Comparison of ENCODE assay signal across 11 mouse cellular contexts in the genomic region with DNA sequence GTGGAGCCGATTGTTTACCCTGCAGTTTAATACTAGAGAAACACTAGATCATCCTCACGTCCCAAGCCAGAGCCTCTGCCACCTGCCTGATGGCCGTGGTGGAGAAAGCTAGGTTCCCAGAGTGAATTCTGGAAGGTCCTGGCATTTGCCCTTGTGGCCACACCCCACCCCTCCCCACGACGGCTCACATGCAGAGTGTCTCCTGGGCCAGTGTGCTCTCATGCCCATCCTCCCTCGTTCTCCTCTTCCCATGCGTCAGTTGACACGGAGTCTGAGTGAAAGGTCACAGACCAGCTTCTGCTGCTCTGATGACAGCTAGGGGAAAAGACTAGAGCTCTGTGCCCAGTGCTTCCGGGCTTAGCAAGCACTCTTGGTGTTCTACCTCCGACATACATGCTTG. TPM values are rescaled to one million over a fixed set of nuclear protein-coding genes. Genes with fewer than 3 reads are reported as not detected.
A peak's percentile ranks its signal among the peaks of the same experiment; 100 is the strongest.
DNase-seq lines count a peak whose midpoint lies in the region; ATAC-seq and TF ChIP-seq lines count a peak whose summit lies in the region.
"Had no signal": no experiment of that assay in that cellular context is flagged by ENCODE, and none has a peak within 500 bp of the region (broad histone marks: within the 10 kb centered on the region; RNA-seq: fewer than 3 reads in every experiment).

No protein-coding gene starts in this region.

- H3K4me2 ChIP-seq in kidney, embryonic 16.5 days (replicated peaks; ENCODE audit: low read depth, low read length) = 0 out of 2 replicates have a peak overlapping the region, but pooled peaks have one; percentile 3

- H3K27me3 ChIP-seq in kidney, embryonic 16.5 days (ENCODE audit: insufficient read depth, low read length) = no peaks in the 10 kb centered on the region
- H3K27me3 ChIP-seq in cerebellum, adult 2 months (ENCODE audit: control insufficient read depth, insufficient read depth, low read length) = no peaks in the 10 kb centered on the region

- no peak overlapping the region for H3K4me3 ChIP-seq in layer of hippocampus, adult 2 months
- H3K4me3 ChIP-seq in brown adipose tissue, adult 24 weeks (ENCODE audit: insufficient read depth, low read depth, low read length) = peak overlapping the region; percentile 24; the same call in 1 of the 2 replicates
- H3K4me3 ChIP-seq in kidney, embryonic 16.5 days (ENCODE audit: low read length) = no peak overlapping the region
- no peak overlapping the region for H3K4me3 ChIP-seq in cerebellum, adult 2 months (replicated peaks; ENCODE audit: insufficient read depth, low read depth, low read length)

- no peak for TF ChIP-seq POLR2A in cerebellum, adult 2 months (IDR thresholded peaks at IDR 0.05; ENCODE audit: borderline replicate concordance, insufficient read depth, low read length)

- H3K36me3 ChIP-seq in kidney, embryonic 16.5 days (ENCODE audit: insufficient read depth, low read length) = no peaks in the 10 kb centered on the region

- peak overlapping the region; percentile 69 for H3K27ac ChIP-seq in layer of hippocampus, adult 2 months
- peak overlapping the region; percentile 96 for H3K27ac ChIP-seq in brown adipose tissue, adult 24 weeks (replicated peaks; ENCODE audit: low read depth, low read length)
- peak overlapping the region; percentile 71 for H3K27ac ChIP-seq in kidney, embryonic 16.5 days (ENCODE audit: low read length)
- no peak overlapping the region for H3K27ac ChIP-seq in cerebellum, adult 2 months (ENCODE audit: insufficient read depth, low read length)
- H3K27ac ChIP-seq: macrophage had no signal

- WGBS in kidney, embryonic 16.5 days = 18% methylated on average over 10 of the region's 10 CpGs
- WGBS in cerebellum, adult 2 months = 53% methylated on average over 10 of the region's 10 CpGs

- peak overlapping the region; percentile 17; the same call in 1 of the 2 replicates for H3K9ac ChIP-seq in kidney, embryonic 16.5 days (replicated peaks; ENCODE audit: low read length)

- peaks cover 61% of the 10 kb centered on the region for H3K4me1 ChIP-seq in brown adipose tissue, adult 24 weeks (ENCODE audit: control insufficient read depth, insufficient read depth, insufficient read length, low read length)
- peaks cover 77% of the 10 kb centered on the region for H3K4me1 ChIP-seq in kidney, embryonic 16.5 days (ENCODE audit: insufficient read depth, low read length)
- H3K4me1 ChIP-seq in cerebellum, adult 2 months (ENCODE audit: control insufficient read depth, insufficient read depth, low read length) = peaks cover 32% of the 10 kb centered on the region

- no peak for DNase-seq in layer of hippocampus, adult 2 months (ENCODE audit: low spot score in 2 of 2)
- DNase-seq in layer of hippocampus, postnatal 14 days (ENCODE audit: low spot score in 2 of 2) = no peak
- peak; percentile 72 for DNase-seq in lung, postnatal 10 days
- DNase-seq in frontal cortex, postnatal 14 days (ENCODE audit: low spot score in 2 of 2) = no peak
- no peak for DNase-seq in cerebellum, adult 2 months

- TF ChIP-seq CTCF in layer of hippocampus, adult 2 months (conservative IDR thresholded peaks at IDR 0.05) = no peak
- no peak for TF ChIP-seq CTCF in cerebellum, adult 2 months (IDR thresholded peaks at IDR 0.05; ENCODE audit: borderline replicate concordance, insufficient read depth, low read depth, low read length)

- no peaks in the 10 kb centered on the region for H3K9me3 ChIP-seq in kidney, embryonic 16.5 days (ENCODE audit: low read length)

- ATAC-seq in kidney, embryonic 16.5 days (ENCODE audit: low FRiP score, low TSS enrichment) = peak; percentile 16
- no peak for ATAC-seq in megakaryocyte progenitor cell, adult 5-6 weeks (replicated peaks; ENCODE audit: poor library complexity)

RNA-seq across cellular contexts. Expression of a gene that starts 7.0 kb away (rescaled TPM):
- total RNA-seq in layer of hippocampus, adult 2 months (2021) = 10 to 100 TPM; 11.5 to 12.8 TPM
- 10 to 100 TPM; 10.1 to 11.8 TPM for total RNA-seq in layer of hippocampus, postnatal 14 days (2021)
- 18.1 and 19.7 TPM in 2 replicates for polyA plus RNA-seq in brown adipose tissue, adult 24 weeks (2012; ENCODE audit: insufficient read depth, insufficient read length, missing spikeins)
- 6.6 and 6.7 TPM in 2 replicates for polyA plus RNA-seq in kidney, embryonic 16.5 days (2015; fragmentation: Nextera tagmentation; extraction: Ambion mirVana)
- polyA plus RNA-seq in cerebellum, adult 2 months (2012; rRNA removed) = 16.4 and 17.3 TPM in 2 replicates
- 6.0 and 6.3 TPM in 2 replicates for total RNA-seq in megakaryocyte progenitor cell, adult 5-6 weeks (2015)
- total RNA-seq in megakaryocyte progenitor cell, adult 5-6 weeks (2017) = 5.7 and 6.7 TPM in 2 replicates

RNA-seq across cellular contexts. Expression of a gene that starts 20.5 kb away (rescaled TPM):
- total RNA-seq in layer of hippocampus, adult 2 months (2021) = under 1 TPM in 1 of 2 experiments, not detected in 1; 0.18 TPM
- total RNA-seq in layer of hippocampus, postnatal 14 days (2021) = under 1 TPM; 0.17 to 0.21 TPM
- 1.3 TPM in 1 of 2 replicates, not detected in the other for polyA plus RNA-seq in brown adipose tissue, adult 24 weeks (2012; ENCODE audit: insufficient read depth, insufficient read length, missing spikeins)
- 0.60 and 0.92 TPM in 2 replicates for polyA plus RNA-seq in kidney, embryonic 16.5 days (2015; fragmentation: Nextera tagmentation; extraction: Ambion mirVana)
- polyA plus RNA-seq in cerebellum, adult 2 months (2012; rRNA removed) = 0.21 and 0.25 TPM in 2 replicates
- total RNA-seq in megakaryocyte progenitor cell, adult 5-6 weeks (2015) = 1.8 and 2.3 TPM in 2 replicates
- 1.3 and 2.1 TPM in 2 replicates for total RNA-seq in megakaryocyte progenitor cell, adult 5-6 weeks (2017)

RNA-seq across cellular contexts. Expression of a gene that starts 32.1 kb away (rescaled TPM):
- total RNA-seq in layer of hippocampus, adult 2 months (2021) = not detected
- total RNA-seq in layer of hippocampus, postnatal 14 days (2021) = not detected
- not detected in 2 replicates for polyA plus RNA-seq in brown adipose tissue, adult 24 weeks (2012; ENCODE audit: insufficient read depth, insufficient read length, missing spikeins)
- not detected in 2 replicates for polyA plus RNA-seq in kidney, embryonic 16.5 days (2015; fragmentation: Nextera tagmentation; extraction: Ambion mirVana)
- polyA plus RNA-seq in cerebellum, adult 2 months (2012; rRNA removed) = not detected in 2 replicates
- total RNA-seq in megakaryocyte progenitor cell, adult 5-6 weeks (2015) = not detected in 2 replicates
- total RNA-seq in megakaryocyte progenitor cell, adult 5-6 weeks (2017) = not detected in 2 replicates
- total RNA-seq: common myeloid progenitor, adult 5-6 weeks; heart, postnatal 36 days had no signal
- polyA plus RNA-seq: macrophage had no signal

RNA-seq across cellular contexts. Expression of a gene that starts 33.3 kb away (rescaled TPM):
- 10 to 100 TPM; 74.3 to 76.8 TPM for total RNA-seq in layer of hippocampus, adult 2 months (2021)
- 10 to 100 TPM; 73.6 to 79.4 TPM for total RNA-seq in layer of hippocampus, postnatal 14 days (2021)
- polyA plus RNA-seq in brown adipose tissue, adult 24 weeks (2012; ENCODE audit: insufficient read depth, insufficient read length, missing spikeins) = 250 and 278 TPM in 2 replicates
- 99.3 and 104 TPM in 2 replicates for polyA plus RNA-seq in kidney, embryonic 16.5 days (2015; fragmentation: Nextera tagmentation; extraction: Ambion mirVana)
- 87.4 and 91.1 TPM in 2 replicates for polyA plus RNA-seq in cerebellum, adult 2 months (2012; rRNA removed)
- 30.3 and 32.1 TPM in 2 replicates for total RNA-seq in megakaryocyte progenitor cell, adult 5-6 weeks (2015)
- total RNA-seq in megakaryocyte progenitor cell, adult 5-6 weeks (2017) = 27.1 and 29.3 TPM in 2 replicates

RNA-seq across cellular contexts. Expression of a gene that starts 38.4 kb away (rescaled TPM):
- total RNA-seq in layer of hippocampus, adult 2 months (2021) = 1 to 10 TPM; 2.1 to 2.4 TPM
- 1 to 10 TPM; 3.0 to 3.5 TPM for total RNA-seq in layer of hippocampus, postnatal 14 days (2021)
- polyA plus RNA-seq in brown adipose tissue, adult 24 weeks (2012; ENCODE audit: insufficient read depth, insufficient read length, missing spikeins) = 1.8 TPM in 1 of 2 replicates, not detected in the other
- polyA plus RNA-seq in kidney, embryonic 16.5 days (2015; fragmentation: Nextera tagmentation; extraction: Ambion mirVana) = 6.8 and 8.0 TPM in 2 replicates
- 4.0 and 4.4 TPM in 2 replicates for polyA plus RNA-seq in cerebellum, adult 2 months (2012; rRNA removed)
- not detected in 2 replicates for total RNA-seq in megakaryocyte progenitor cell, adult 5-6 weeks (2015)
- not detected in 2 replicates for total RNA-seq in megakaryocyte progenitor cell, adult 5-6 weeks (2017)
- total RNA-seq: common myeloid progenitor, adult 5-6 weeks had no signal
- polyA plus RNA-seq: macrophage had no signal
